Mouse (Mus musculus) urinary bladder, adult 2 months (tissue): ENCODE results near the gene Tsga10. TPM values are rescaled to one million over a fixed set of nuclear protein-coding genes. Genes with fewer than 3 reads are reported as not detected.

Experiments used
- DNase-seq: peaks from one replicate; pipeline ENCODE4 v3.0.0; 2022; ENCODE audit warnings: low spot score
- polyA plus RNA-seq: library from polyadenylated mRNA; depleted of rRNA; stranded (reverse); fragments of >200 nt; gene quantifications from 2 replicates; pipeline ENCODE4 v1.2.3, GENCODE M21; 2012; rRNA removed

Gene Tsga10
- 4.6 TPM in 2 replicates for polyA plus RNA-seq

DNA sequence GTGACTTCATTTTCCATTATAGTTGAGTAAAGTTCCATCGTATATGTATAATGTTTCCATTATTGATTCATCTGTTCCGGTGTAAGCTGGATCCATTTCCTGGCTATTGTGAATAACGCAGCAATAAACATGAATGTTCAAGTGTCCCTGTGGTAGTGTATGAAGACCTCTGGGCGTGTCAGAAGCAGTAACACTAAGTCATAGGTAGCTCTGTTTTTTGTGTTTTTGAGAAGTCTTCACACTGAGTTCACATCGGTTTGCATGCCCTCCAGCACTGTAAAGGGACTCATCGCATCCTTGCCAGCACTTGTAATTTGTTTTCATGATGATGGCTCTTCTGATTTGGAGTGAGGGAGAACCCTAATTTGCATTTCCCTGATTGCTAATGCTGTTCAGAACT is at the start of gene Tsga10:
Gene Tsga10, minus strand, starts transcription at position 144 of the 400 bp plus-strand sequence.
- no peak for DNase-seq

DNA sequence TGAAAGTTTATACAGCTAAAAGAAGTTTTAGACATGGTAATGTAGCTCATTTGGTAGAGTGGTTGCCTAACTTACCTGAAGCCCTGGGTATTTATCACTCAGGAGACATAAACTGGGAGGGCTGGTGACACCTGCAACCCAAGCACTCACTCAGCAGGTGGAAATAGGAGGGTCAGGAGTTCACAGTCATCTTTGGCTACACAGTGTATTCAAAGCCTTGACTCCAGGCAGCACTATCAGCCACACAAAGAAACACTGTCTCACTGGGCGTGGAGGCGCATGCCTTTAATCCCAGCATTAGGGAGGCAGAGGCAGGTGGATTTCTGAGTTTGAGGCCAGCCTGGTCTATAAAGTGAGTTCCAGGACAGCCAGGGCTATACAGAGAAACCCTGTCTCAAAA is 46.5 kb upstream of the Tsga10 start:
- DNase-seq = no peak

DNA sequence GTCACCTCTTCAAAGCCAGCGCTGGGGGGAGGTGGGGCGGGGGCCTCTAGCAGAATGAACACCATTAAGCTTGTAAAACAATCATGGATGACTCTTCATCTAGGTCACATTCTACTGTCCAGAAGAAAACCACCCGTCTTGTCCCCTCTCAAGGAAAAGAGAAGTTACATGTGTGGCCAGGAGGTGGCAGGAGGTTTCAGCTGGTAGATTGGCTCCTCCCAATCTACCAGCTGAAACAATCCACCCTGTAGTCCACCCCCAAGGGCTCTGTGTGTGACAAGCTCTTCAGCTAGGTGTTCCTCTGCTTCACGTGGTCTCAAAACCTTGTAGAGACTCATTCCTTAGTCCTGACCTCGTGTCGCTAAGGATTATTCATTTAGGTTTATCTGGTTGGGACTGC is 36.9 kb upstream of the Tsga10 start:
- DNase-seq = no peak

DNA sequence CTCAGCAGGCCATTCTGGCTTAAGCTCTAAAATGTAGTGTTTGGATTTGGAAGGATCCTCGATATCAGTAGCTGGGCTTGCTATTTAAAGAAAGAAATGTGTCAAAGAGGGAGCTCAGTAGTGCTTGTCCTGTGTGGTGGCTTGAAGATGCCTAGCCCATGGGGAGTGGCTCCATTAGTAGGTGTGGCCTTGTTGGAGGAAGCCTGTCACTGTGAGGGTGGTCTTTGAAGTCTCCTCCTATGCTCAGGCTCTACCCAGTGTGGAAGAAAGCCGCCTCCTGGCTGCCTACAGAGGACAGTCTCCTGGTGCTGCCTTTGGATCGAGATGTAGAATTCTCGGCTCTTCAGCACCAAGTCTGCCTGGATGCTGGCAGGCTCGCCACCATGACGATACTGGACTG is 34.1 kb upstream of the Tsga10 start:
- no peak for DNase-seq

DNA sequence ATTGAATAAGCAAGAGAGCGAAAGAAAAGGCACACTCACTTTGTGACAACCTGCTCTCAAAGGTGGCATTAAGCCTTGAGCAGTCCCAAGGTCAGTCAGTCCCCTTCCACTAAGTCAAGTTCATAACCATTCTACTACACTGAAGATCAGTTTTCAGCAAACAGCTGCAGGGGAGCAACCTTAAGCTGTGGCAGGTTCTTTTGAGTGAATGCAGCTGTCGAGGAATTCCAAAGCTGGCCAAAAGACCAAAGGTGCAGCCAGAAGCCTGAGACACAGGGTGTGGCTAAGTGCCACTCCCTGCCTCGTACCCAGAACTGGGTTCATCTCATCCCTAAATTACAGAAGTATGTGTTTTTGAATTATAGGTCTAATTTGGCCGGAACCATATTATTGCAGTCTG is 33.6 kb upstream of the Tsga10 start:
- no peak for DNase-seq

DNA sequence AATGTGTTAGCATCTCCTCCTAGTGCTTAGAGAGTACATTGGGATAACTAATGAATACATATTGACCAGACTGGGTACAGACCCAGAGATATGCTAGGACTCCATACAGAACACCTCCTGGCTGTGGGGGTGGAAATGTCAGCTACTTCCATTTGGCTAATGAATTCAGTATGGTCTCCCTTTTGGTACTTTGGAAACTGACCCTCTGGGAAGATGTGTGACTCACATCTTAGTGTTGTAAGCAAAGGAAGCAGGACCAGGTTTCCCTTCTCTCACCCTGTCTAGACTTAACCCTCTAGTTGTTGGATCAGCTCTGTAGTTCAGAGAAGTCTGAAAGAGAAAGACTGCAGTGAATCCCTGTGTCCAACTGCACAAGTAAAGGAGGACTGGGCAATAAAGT is 28.4 kb upstream of the Tsga10 start:
- DNase-seq = no peak

DNA sequence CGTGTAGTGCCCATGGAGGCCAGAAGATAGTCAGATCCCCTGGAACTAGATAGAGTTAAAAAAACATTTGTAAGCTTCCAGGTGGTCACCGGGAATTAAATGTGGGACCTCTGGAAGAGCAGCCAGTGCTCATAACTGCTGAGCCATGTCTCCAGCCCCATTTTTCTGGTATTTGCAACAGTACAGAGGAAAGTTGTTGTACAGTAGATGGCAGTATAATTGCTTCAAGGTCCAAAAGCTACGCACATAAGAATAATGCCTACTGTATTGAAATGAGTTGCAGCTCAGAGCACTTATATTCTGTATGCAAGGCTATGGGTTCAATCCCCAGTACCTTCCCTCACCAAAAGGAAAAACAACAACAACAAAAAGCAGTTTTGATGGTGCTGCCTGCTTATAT is 25.2 kb upstream of the Tsga10 start:
- DNase-seq = no peak

DNA sequence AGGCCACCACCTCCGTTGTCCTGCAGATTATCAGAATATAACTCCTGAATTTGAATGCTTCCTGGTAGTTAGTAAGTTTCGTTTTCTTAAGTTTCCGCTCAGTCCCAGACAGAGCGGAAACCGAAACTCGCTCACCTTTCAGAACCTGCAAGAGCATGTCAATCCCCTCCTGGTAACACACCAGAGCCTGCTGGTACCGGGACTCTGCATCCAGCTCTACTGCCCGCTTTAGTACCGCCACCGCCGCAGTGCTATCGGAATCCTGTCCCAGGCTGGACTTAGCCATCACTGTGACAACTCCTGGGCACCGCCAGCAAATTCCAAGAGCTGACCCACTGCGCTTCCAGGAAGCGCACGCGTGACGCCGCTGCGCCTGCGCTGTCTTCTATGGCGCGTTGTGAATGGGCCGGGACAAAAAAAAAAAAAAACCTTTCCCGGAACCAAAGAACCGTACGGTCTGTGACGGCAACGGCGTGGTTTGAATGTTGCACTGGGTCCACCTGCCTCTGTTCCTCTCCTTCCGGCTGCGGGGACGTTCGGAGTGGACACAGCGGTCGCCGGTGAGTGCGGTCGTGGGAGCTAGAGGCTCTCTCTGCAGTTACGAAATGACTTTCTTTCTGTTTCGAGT is 23.9 kb upstream of the Tsga10 start, which contains the start of the genes Mitd1 and Mrpl30:
Gene Mitd1, minus strand, starts transcription at position 387 of the 628 bp plus-strand sequence.
Gene Mrpl30, plus strand, starts transcription at position 453 of the 628 bp plus-strand sequence.
- DNase-seq = peak; percentile 73

DNA sequence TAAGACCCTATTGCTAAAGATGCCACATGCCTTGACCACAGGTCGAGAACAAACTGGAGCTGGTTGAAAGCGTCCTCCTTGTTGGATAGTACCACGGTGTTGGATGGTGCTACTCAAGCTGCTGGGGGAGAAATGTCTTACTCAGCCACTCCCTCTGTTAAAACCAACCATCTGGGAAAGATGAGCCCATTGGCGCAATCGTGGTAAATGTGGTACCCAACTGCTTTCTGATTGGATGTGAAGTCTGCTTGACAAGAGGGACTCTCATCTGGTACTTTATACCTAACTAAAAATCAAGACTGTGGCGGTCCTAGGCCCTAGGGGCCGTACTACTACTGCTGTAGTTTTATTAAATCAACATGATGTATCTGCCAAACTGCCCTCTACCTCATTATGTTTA is 23.0 kb upstream of the Tsga10 start:
- no peak for DNase-seq

DNA sequence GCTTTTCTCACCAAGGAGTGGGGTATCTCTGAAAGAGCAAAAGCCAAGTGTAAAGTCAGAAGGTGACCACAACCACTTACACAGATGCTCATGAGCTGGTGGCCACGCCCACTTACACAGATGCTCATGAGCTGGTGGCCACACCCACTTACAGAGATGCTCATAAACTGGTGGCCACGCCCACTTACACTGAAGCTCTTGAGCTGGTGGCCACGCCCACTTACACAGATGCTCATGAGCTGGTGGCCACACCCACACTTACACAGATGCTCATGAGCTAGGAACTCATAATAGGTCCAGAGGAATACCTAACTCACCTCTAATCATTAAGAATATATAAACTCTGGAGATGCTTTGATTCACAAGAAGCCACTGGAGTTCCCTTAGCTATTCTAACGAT is 18.2 kb upstream of the Tsga10 start:
- DNase-seq = no peak

DNA sequence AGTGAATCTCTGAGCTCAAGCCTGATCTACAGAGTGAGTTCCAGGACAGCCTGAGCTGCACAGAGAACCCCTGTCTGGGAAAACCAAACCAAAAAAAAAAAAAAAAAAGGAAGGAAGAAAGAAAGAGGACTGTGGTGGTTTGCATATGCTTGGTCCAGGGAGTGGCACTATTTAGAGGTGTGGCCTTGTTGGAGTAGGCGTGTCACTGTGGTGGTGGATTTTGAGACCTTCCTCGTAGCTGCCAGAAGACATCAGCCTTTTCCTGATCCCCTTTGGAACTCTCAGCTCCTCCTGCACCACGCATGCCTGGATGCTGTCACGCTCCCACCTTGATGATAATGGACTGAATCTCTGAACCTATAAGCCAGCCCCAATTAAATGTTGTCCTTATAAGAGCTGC is 17.2 kb upstream of the Tsga10 start:
- DNase-seq = no peak

DNA sequence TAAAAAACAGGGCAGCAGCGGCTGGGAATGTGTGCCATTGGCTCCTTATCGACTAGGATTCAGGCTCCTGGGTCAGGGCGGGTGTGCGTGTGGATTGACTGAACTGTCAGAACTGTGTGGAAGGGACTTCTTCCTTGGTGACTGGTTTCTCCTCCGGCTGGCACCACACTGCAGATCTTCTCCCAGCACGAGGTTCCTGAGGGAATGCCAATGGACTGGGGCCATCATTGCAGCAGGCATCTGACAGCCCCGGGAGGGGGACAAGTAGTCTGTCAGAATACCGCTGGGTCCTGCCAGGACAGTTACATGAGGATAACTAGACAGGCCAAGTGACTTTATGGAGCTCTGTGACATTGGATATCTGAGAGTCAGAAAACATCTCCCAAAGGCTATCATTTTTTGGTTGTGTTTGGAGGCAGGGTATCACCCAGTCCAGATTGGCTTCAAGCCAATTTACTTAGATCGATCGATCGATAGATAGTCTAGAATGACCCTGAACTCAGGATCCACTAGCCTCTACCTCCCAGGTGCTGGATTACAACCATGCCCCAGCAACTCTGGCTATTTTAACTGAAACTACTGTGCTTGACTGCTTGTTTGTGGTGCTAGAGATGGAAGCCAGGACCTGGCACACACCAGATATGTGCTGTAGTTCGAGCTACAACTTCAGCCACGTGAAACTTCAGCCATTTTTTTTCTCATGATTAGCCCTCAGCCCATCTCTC is 11.7 kb upstream of the Tsga10 start:
- DNase-seq = no peak

DNA sequence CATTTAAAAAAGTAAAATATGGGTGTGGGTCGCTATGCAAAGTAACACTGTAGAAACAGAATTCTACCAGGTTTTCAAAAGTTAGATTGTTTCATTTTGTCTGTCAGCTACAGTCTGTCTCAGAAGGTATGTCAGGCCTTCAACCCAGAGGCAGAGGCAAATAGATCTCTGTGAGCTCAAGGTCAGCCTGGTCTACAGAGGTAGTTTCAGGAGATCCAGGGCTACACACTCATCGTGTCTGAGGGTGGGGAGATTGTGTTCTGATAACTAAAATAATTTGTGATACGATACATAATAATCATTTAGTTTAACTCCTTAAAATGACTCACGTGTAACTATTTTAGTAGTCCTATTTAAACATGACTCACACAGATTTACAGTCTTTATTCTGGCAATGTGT is 6.9 kb upstream of the Tsga10 start:
- no peak for DNase-seq

DNA sequence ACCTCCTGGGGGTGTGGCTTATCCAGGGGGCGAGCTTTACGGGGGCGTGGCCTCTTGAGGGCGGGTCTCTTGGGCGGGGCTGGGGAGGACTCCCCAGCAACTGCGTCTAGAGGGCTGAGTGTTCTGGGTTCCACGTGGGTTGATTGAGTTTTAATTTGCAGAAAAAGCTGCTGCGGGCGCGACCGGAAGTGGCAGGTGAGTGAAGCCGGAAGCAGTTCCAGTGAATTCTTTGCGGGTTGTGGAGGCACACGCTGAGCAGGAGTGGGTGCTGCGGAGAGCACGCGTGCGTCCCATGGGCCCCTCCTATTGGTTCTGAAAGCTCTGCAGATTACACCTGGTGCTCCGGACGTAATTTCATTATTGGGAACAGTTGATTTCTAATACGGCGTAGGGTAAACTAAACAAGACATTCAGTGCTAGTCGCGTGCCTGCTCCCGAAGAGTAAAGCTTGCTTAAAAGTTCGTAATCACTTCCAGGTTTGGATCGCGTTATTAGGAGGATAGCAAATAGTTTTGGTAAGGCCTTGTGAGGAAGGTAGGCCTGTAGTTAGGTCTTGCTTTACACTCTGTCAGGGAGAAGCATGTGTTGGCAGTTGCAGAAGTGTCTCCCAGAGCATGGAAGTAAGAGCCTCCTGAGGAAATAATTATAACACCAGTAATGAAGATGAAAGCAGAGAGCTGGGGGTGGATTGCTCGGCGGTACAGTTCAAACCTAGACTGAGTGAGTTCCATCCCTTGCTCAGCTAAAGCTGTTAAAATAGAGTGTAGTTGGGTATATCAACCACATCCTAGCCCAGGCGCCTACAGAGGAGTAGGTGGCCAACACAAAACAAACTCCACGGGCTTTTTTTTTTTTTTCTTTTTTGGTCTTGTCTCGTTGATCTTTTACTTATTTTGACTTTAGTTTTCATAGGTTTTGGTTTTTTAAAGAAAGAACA is 6.2 kb upstream of the Tsga10 start:
- peak; percentile 42 for DNase-seq

DNA sequence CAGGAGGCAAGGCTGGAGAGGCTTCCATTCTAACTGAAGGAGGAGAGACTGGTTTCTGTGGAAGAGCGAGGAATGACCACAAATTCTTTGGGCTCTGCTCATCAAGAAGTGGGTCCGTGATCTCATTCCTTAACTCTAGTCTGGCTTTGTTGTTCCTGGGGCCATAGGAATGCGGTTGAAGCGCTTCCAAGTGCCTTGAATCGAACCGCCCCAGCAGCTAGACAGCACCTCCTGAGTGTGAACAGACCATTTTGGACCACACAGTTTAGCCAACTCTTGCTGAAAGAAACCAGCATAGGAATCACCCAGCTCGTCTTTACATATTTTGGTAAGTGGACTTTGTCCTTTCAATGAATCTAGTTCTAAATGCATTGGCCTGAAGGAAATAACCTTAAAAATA is 5.5 kb upstream of the Tsga10 start, which contains the start of gene Lipt1:
Gene Lipt1, plus strand, starts transcription at position 35 of the 400 bp plus-strand sequence.
- DNase-seq = no peak

DNA sequence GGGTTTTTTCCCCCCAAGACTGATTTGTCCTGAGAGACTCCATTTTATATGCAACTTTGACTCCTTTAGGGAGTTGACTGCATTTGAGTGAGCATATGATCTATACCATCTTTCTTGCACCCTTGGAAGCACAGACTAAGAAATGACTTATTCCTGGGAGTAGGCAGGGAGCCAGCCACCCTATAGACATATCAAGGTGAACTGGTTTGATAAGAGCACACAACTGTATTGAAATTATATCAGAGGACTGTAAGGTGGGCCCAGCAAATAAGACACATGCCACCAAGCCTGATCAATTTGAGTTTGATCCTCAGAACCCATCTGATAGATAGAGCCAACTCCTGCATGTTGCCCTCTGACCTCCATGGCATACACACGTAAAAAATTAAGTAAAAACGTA is 3.1 kb upstream of the Tsga10 start:
- DNase-seq = no peak

DNA sequence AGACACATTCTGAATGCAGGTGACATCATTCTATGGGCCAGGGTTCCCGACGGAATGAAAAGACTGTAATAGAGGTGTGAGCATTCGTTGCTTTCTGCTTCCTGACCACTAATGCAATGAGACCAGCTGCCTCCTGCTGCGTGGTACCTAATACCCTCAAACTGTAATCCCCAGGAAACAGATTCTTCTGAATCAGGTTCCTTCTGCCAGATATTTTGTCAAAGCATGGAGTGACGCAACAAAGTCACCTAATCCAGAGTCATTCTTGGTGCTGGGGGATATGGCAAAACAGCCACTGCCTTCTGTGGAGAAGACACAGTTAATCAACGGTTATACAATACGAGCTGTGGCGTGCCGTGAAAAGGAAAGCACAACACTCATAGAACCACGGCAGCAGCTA is 2.4 kb upstream of the Tsga10 start:
- no peak for DNase-seq

DNA sequence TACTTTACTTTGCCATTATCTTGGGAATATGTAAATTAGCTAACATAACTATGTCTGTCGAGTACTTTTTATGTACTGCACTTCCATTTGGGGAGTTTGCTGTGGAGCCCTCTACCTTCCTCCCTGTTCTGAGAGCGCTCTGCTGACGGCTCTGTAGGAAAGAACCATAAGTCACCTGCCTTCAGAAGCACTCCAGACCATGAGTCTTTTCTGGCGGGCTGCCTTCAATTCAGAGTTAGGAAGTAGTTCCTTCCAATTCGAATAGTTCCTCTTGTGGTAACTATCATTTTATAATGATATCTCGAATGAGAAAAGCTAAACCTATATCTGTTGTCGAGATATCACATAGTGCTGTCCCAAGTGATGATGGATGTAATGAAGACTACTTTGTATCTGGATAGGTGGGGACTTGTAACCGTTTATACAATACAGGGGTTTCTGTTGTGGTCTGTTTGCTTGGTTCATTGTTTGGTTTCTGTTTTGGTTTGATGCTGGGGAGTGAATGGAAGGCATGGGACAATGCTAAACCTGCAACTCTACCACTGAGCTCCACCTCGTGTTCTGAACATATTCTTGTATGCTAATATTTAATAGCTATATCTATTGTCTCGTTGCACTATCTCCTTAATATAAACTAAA is 1.6 kb upstream of the Tsga10 start:
- DNase-seq = no peak

DNA sequence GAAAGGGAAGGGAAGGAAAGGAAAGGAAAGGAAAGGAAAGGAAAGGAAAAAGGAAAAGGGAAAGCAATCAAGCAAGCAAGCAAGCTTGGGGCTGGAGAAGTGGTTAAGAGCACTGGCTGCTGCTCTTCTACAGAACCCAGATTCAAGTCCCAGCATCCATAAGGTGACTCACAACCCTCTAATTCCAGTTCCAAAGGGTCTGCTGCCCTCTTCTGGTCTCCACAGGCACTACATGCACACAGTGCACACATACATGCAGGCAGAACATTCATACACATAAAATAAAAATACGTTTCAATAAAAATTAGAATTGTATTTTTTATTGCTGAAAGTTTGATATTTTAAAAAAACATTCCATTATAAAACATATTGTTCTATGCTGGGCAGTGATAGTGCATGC is 827 bp upstream of the Tsga10 start:
- DNase-seq = no peak

DNA sequence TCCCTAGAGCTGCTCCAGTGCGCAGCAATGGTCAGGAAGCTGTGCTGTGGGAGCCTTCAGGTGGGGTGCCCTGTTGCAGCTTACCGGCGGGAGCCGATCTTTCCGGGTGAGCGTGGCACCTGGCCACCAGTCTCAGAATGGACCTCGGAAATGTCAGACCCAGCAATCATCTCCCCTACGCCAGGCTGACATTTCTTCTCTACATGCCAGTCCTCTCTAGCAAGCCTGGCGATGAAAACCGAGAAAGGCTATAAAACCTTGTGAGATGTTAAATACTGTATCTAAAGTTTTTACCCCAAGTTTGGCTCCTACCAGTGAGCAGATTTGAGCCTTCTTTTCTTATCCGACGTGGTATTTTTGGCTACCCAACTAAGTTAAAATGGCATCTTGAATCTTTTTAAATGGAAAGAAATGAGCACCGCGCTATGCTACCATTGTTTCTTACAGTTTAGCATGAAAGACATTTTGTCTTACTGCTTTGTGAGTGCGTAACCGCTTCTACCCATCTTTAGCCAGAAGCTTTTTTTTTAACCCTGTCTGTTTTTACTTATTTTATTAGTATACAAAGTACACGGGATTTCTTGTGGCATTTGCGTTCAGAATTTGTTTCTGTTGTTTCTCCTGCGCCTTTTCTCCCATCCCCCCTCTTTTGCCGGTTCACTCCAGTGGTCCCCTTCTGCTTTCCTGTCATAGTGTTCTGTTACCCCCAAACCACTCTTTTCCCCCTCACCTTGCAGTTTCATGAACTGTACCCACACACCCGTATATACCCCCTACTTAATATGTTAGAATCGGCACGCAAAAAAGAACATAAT is 621 bp downstream of the Tsga10 start:
- no peak for DNase-seq
